Mouse (Mus musculus) hematopoietic stem cell, adult 5-6 weeks (primary cell): ENCODE data around the gene Sorcs2. TPM values are rescaled to one million over a fixed set of nuclear protein-coding genes. Genes with fewer than 3 reads are reported as not detected.

Experiments used
- ATAC-seq, 2 experiments: fragments of 125-278 bp in 1 of 2; replicated peaks in 1 of 2; 2 replicates each; pipeline ENCODE4 v1.8.0; 2016 to 2017; ENCODE audit warnings: inconsistent platforms in 2 of 2, mild to moderate bottlenecking in 2 of 2, moderate number of reproducible peaks in 2 of 2, low read depth in 1 of 2, moderate TSS enrichment in 1 of 2; ENCODE audit not compliant: low FRiP score in 2 of 2, poor library complexity in 2 of 2, severe bottlenecking in 2 of 2, insufficient read depth in 1 of 2, low TSS enrichment in 1 of 2
- total RNA-seq: library from RNA; stranded (forward); fragments of 172-1452, 232-1000 nt; gene quantifications from 2 replicates; pipeline ENCODE4 v1.2.3, GENCODE M21; 2017

Gene Sorcs2
- total RNA-seq, 1 experiment from 2014 or later = 0.30 TPM

DNA sequence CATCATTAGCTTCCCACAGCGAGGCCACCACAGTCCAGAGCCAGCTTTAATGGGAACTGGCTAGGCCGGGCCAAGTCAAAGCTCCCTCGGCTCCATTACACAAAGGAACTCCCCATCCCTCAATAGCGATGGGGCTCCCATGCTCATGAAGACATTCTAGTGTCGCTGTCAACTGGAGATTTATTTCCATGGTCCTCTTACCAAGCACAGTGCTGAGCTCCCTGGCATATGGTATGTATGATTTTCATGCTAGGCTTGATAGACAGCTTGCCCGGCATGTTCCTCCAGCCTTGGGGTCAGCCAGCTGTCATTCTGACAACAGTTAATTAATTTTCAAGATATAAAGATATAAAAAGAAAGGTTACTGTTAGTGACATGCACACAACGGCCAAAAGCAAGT, 215.6 kb downstream of the Sorcs2 start:
- no peak for ATAC-seq

DNA sequence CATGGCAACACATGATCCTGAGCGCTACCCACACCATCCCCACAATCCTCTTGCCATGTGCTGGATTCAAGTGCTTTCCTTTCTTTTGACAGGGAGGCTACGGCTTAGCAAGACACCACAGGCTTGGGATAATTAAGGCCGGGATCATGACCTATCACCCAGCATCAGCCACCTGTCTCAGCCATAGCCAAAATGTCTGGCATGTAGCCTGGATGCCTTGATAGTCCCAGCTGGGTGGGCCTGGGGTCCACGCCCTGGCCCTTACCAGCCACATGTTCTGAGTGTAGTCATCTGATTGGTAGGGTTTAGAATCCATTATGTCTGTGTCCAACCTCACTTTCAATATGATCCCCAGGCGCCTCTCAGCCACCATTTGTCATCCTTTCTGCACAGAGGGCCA, 218.2 kb downstream of the Sorcs2 start:
- no peak for ATAC-seq

DNA sequence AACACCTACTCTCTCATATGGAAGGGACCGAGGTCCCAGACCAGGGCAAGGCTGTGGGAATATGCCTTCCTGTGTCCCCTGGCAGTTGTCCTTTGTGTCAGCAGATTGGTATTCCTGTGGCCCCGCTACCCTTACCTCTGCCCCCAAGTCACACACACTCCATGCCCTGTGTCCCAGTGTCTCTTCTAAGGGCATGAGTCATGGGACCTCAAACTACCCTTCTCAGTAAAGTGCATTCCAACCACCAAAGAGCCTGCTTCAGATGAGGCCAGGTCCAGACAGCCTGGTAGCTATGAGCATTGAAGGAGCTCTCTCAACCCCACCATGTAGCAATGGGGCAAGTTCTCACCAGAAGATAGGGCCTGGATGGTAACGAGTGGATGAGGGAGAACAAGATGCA, 219.2 kb downstream of the Sorcs2 start:
- ATAC-seq = no peak

DNA sequence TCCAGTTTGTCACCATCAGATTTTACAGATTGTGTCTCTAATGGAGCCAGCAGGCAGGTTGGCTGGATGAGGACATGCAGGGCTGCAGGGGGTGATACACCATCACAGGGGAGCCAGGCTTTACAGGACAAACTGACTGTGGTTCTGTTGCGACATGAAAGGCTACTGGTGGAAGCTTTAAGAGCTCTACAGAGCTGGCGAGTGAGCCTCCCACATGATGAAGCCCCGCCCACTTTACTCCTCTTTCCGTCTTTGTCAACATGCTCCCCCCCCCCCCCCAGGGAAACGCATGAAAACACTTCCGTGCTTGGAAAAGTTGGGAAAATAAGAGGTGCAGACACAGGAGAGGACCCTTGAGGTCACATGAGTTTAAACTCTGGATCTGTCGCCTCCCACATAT, 219.7 kb downstream of the Sorcs2 start:
- no peak for ATAC-seq

DNA sequence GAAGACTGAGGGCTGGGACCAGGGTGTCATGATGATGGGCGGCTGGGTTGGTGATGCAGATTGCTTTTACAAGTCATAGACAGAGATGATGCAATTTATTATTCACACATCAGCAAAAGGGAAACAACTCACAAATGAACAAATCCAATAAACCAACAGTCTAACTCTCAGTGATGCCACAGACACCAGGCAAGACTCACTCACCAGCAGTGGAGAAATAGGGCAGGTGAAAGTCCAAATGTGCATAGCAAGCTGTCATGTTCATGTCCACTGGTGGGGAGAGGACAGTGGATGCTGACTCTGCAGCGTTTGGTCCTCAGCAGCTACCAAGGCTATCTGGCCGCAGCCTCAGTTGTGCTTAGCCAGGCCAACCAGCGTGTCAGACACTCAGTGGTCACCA, 221.1 kb downstream of the Sorcs2 start:
- no peak for ATAC-seq

DNA sequence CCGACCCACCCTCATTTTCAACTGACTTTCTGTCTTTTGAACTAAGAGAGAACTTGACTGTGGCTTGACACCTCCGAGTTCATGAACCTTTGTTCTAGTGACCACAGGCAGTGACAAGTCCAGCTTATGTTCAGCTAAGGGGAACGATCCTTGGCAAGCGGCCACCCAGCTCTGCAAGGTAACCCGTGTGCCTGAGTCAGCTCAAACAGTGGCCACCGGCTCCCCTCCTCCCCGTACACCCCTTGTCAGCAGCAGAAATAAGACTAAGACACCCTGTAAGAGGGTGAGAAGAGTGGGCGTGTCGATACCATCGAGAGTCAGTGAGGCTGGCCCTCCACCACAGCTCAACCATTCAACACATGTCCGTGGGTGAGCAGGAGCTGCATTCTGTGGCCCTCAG, 221.5 kb downstream of the Sorcs2 start:
- no peak for ATAC-seq

DNA sequence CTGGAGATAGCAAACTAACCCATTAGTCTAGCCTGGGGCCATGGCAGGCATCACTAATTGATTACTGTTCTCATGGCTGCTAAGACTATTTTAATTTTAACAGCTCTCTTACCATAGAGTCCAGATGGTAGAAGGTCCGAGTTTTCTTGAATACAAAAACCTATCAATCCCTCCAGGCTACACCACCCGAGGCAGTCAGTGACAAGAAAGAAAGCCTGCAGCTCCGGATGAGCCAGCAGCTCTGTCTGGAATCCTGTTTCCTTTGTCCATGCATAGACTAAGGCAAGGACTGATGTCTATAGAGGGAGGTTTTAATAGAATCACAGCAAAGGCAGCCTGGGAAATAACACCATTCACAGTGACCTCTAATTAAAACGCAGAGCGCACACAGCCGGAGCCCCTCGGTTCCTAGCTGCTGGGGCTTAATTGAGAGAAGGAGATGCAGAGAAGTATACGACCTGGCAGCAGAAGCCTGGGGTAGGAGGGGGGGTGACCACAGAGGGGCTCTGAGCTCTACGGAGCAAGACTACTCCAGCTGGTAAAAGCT, 223.3 kb downstream of the Sorcs2 start:
- ATAC-seq = no peak

DNA sequence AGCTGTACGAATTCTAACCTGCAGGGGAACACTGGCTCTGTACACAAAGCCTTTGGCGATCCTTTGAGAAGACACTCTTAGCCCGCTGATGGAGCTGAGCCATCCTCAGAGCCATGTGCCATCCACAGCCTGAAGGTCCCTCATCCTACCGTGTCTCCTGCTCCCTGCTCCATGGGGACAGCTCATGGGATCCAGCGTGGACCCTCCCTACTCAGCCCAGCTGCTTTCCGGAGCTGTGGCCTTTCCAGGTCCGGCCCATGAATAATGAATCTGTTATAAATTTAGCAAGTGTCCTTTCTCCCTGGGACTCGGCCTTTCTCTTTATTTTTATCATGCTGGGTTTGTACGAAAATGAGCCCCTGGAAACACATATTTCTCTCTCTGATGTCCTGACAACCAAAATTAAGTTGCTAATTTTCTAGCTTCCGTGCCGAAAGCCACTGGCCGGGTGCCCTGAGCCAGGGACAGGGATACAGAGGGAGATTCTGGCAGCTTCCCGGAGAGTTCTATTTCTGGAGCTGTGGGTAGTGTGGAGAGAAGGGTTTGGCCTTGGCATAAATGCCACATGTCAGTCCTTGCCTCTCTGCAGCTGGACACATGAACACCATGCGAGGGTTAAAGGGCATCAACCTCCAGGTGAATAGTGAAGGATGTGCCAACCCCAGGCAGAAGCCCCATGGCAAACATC, 228.8 kb downstream of the Sorcs2 start:
- no peak for ATAC-seq

DNA sequence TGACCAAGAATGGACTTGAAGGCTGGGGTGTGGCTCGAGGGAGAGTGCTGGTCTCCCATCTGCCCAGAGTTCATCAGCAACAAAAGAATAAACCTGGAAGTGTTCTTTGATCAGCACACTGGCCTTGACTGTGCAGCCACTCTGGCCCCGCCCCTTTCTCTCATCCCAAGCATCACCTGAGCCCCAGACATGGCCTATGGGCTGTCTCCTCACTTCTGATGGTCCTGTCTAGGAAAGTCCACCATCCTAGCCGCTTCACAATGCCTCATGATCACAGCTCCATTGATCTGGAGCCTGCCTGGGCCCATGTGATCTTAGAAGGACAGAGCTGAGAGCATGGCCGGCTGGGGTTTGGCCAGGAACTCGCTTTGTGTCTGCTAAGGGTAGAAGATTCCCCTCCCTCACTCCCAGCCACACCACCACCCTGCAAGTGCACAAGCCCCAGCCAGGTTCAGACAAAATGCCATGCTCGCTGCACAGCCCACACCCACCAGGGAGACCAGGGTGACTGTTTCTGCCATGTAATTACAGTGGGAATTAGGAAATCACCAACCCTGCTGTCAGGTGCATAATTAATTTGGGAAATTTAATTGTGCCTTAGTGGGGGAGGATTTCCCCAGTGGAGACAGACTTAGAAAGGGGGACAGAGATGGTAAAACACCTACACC, 231.5 kb downstream of the Sorcs2 start:
- no peak for ATAC-seq

DNA sequence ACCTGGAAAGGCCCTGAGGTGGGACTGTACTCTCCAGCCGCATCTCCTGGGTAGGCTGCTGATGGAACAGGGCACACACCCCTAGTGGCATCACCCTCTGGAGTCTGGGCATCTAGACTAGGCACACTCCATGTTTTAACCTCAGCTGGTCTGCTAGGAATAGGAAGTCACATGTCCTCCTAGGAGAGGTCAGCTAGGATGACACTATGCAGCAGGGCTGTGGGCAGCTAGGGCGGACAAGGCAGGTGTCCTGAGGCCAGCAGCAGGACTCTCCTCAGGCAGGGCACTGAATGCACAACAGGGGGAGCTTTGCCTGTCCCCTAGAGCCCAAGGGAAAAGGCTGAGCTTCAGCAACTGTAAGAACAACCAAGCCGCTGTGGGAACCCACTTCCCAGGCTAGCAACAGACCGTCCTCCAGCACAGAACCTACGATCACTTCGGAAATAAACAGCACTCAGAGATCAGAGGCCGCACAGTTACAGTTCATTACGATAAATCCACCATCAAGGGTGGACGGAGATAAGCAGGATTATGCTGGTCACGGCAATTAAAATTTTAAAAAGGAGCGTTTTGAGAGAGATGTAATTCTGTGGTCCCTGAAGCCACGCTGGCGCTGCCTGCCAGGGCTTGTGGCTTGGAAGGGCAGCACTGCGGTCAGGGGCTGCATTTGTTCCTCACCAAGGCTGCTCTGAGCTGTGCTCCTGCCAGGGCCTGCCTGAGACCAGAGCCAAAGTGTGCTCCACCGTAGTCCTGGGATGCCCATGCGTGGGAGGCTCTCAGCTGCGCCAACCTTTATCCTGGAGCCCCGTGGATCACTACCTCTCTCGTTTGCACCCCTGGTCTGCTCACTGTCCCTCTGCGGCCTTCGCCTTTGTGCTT, 232.3 kb downstream of the Sorcs2 start:
- ATAC-seq = no peak

DNA sequence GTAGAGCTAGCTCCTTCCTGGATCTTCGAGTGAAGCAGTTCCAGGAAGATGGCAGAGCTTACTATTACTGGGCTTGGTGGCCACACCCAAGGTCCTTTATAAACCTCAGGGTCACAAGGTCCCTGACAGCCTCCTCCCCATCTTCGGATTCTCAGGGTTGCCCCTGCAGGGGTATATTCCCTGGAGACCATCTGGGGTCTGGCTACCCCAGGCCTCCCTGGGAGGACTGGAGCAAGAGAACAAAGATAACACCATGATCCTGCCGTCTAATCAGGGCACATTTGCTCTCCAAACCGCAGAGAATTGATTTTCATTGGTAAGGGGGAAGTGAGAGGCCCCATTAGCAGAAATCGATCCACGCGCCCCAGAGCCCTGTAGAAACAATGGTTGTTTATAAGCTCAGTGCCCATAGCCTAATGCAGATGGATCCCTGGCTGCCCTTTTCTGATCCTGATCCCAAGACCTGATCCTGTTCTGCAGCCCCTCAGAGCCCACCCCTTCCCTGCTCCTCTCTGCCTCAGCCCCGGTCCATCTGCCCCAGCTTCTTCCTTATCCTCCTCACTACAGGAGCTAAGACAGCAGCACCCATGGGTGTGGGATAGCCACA, 243.0 kb downstream of the Sorcs2 start:
- no peak for ATAC-seq

DNA sequence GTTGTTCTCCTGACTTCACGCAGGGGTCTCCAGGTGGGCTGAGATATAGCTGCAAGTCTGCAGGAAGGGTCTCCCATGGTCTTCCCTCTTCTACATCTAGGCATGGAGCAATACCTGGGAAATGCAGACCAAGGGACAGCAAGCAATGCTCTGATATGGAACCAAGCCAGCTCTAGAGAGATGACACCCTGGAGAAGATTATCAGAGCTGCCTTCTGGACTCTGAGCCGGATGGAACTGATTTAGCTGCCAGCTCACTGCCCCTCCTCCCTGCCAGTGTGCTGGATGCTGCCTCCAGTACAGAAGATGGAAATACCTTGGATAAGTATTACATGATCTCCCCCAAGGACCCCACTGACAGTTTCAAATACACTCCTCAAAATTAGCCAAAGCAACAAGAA, 244.7 kb downstream of the Sorcs2 start:
- no peak for ATAC-seq

DNA sequence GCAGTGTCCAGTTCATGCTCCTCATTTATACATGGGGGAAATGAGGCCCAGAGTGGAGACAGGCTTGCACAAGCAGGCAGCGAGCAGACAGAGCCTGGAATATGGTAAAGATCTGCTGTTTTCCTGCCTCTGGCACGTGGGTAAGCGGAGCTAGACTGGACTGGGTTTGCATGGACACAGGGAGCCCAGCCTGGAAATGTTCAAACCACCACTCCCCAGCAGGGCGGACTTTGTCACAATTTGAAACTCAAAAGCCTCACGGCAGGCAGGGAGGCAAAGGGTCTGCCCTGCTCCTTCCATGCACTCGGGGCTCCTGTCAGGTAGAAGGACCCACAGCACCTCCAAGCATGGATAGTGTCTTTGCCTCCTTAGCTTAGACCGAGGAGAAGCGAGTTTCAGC, 246.9 kb downstream of the Sorcs2 start:
- no peak for ATAC-seq

DNA sequence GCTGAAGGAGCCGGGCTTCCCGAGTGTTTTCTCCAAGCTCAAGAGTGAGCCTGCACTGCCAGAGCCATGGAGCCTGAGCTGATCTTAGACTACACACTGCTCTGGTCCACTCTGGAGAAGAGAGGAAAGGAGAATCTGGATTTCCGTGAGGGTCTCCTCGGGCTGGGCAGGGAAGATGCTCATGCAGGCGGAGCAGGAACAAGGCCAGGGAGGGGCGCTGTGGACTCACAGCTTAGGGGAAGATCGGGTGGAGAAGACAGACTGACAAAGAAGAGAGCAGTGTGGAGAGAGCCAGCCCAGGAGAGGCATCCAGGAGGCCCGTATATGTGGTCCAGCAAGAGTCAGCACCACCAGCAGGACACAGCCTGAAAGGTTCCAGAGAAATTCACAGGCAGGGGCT, 248.8 kb downstream of the Sorcs2 start:
- ATAC-seq = no peak

DNA sequence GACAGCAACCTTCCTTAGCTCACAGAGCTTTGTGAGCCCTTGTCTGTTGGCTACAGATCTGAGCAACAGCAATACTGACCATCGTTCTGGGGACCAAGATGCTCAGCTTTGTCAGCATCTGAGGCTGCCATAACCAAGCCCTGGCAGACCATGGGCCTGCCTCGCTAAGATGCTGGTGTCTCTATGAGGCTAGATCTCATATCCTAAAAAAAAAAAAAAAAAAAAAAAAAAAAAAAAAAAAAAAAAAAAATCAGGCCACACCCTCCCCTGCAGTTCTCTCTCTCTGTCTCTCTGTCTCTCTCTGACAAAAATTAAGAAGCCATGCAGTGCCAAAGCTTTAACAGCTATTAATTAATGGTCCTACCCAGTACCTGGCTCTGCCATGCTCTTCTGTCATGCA, 251.3 kb downstream of the Sorcs2 start:
- ATAC-seq = no peak

DNA sequence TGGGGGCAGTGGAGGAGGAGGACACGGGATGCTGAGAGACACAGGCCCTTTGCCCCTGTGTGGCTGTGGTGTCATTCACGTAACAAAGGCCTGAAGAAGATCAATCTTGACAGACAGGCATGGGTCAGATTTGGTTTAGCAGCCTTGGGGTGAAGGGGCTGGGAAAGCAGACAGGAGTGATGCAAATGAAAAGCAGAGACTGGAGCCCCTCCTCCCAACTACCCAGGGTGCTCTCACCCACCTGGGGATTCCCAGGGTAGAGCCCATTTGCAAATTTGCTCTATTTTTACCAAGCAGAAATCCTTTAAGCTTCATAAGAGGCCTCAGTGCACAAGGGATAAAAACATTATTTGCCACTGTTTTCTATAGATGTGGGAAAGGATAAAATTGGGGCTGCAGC, 253.4 kb downstream of the Sorcs2 start:
- ATAC-seq = no peak

DNA sequence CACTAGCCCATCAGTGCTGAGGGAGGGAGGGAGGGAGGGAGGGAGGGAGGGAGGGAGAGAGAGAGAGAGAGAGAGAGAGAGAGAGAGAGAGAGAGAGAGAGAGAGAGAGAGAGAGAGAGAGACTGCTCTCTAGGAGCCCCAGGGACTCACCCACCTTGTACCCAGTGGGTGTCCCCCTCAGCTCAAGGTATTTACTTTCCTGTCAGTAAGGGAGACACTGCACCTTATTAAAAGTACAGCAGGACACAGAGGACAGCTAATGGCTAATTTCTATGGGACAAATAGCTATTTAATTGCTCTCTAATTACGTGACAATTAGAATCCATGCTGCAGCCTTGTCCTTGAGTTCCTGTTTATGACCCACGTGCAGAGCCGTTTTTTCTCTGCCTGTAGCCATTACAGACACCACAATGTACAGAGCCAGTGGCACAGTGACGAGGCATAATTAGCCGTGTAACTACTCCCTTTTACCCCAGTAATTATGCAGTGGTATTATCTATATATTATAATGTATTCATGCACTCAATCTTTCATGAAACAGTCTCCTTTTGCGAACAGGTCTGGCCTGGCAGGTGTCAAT, 256.2 kb downstream of the Sorcs2 start:
- no peak for ATAC-seq
